Mouse (Mus musculus) layer of hippocampus, postnatal 14 days (tissue): ENCODE measurements at regions not wholly inside any gene's neighbourhood (a gene's known extent, or its start where the extent isn't known, plus 50 kb on each side); places are given as distances from the start of the nearest gene placed in this dataset.

Experiments
- DNase-seq, 2 experiments: peaks; one replicate each; pipeline ENCODE4 v3.0.0; 2021 to 2022; ENCODE audit warnings: low spot score in 2 of 2, mixed read lengths in 1 of 2

GRCm38 (mm10) chr13:115676836-115677235 lies 575.1 kb upstream of the Itga1 start:
- no peak for DNase-seq

DNA sequence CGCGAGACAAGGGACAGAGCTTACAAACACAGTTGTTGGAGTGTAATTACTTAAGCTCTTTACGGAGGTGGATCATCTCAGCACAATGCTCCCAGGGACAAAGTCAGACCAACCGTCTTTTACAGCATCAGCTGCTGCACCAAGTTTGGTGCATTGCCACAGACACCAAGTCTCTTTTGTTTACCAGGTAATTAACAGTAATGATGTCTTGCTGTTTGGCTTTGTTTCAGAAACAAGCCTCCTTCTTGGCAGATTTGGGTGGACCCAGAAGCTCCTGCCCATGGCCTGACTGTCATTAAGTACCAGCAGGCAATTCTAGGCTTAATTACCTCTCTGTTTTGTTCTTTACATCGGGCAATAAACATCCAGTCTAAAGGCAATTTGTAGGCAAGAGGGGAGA lies 572.0 kb upstream of the Itga1 start:
- DNase-seq = no peak

DNA sequence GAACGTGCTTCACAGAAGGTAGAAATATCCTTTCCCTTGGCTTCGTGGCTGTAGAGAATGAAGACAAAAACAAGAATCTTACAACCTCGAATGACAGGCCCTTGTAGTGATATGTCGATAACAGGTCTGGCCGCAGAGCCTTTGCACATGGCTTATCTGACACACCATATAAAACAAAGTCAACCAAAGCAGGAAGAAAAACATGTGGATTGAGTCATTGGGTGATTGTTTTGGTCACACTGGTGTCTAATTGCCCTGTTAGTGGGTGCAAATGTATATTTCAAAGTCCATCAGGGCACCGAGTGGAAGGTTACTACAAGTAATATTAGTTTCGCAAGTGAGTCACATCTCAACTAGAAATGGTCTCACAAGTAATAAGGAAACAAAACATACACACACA lies 569.9 kb upstream of the Itga1 start:
- no peak for DNase-seq

DNA sequence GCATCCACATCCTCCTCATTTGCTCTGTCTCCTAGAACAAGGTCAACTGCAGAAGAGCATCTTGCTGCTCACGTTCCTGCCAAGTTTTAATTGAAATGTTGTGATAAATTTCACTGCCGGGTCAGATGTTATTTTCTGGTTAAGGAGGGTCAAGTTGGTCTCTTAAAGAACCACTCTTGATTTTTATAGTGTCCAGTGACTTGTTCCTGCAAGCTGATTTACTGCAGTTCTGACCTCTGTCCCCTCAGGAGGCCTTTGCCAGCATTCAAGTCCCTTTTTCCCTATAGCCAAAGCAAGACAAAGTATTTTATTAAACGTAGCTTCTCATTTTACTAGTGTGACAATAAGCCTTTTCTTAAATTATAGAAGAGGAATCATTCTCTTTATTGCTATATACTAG lies 567.8 kb upstream of the Itga1 start:
- DNase-seq = no peak

DNA sequence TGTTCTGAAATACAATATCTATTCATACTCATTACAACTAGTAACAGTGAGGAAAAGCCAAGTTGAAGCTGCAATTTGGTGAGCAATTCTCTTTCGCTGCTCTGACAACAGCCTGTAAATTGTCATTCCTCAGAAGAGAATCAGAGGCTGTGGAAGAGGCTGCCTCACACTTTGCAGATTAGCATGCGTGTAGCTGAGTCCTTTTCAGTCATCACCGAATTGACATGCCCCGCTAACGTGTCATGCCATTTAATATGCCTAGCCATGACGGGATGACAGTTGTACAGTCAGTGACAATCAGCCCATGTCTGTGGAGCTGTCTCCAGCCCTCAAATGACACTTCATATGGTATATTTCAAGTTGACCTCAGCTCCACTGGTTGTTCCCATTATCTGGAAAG lies 553.4 kb upstream of the Itga1 start:
- no peak for DNase-seq

GRCm38 (mm10) chr13:115652935-115653334 lies 551.2 kb upstream of the Itga1 start:
- DNase-seq = peak in 1 of 2 experiments; percentile 3

DNA sequence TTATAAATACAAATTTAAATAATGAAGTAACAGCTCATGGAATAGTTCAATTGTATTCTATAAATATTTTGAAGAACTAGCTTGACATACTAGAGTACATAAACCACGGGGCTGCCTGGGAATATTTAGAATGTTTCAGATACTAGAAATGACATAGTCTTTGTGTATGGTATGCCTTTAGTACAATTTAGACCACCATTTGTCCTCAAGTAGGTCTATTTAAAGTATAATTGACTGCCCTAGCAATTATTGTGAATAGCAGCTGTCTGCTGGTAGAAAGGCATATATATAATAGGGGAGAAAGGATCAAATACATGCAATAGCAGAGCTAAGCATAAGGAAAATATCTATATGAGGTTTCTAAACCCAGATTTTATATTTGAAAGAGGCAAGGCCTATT lies 550.6 kb upstream of the Itga1 start:
- no peak for DNase-seq

DNA sequence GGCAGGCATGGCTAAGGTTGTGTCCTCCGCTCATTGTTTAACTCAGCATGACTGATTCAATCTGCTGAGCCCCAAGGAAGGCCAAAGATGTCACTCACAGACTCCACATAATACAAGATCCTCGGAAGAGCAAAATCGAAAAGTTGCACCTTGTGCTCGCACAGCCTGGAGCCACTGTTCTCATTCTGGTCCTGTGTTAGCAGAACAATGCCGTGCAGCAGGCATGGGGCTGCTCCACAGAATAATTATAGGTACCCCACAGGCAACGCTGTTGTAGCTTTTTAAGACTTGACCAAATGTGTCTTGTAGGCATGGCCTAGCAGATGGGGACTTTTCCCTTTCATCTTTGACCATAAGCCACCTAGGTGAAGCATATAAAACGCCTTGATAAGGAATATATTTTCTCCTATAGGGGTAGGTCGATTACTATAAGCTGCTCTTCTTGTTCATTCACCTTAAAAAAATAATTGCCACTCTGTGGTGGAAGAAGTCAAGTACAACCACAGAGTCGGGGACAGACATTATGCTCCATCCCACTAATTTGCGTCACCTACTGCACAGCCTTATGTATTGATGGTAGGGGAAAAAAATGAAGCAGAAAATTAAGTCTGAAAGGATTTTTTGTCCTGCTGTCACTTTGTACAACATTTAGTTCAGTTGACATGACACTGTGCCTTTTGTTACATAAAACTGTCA lies 529.8 kb upstream of the Itga1 start:
- no peak for DNase-seq

GRCm38 (mm10) chr13:115630603-115631002 lies 528.8 kb upstream of the Itga1 start:
- no peak for DNase-seq

DNA sequence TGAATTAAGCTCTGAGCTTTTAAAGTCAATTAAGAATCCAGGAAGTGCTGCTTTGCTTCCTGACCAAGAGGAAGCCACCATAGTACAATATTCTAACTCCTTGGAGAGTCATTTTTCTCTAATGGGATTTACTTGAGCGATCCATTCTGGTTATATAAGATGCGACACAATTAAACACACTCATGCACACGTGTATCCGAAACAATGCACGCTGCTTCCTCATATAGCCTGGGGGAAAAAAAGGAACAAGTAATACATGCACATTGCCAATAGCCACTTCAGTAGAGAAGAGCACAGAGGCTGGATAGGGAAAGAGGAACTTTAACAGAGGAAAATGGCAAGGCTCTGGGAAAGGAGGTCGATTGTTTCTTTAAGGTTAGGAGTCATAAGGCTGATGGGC lies 511.4 kb upstream of the Itga1 start:
- DNase-seq = no peak

DNA sequence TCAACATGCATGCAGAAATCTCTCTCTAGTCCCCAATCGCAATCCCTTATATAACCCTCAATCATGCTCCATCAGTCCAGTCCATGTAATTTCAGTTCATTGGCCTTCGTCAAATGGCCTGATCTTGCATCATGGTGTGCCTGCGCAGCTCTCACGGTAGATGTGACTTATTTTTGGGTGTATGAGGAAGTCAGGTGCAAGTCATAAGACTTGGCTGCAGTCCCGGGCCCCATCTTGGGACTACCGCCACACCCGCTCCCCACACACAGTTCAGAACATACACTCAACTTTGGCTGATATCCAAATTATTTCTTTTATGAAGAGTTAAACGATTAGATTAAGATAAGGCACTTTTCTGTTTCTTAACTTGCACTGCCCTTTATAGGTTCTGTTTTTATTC lies 504.7 kb upstream of the Itga1 start:
- DNase-seq = no peak

GRCm38 (mm10) chr13:115595126-115595671 lies 493.4 kb upstream of the Itga1 start:
- DNase-seq = no peak

GRCm38 (mm10) chr13:115575967-115576366 lies 474.2 kb upstream of the Itga1 start:
- DNase-seq = no peak

DNA sequence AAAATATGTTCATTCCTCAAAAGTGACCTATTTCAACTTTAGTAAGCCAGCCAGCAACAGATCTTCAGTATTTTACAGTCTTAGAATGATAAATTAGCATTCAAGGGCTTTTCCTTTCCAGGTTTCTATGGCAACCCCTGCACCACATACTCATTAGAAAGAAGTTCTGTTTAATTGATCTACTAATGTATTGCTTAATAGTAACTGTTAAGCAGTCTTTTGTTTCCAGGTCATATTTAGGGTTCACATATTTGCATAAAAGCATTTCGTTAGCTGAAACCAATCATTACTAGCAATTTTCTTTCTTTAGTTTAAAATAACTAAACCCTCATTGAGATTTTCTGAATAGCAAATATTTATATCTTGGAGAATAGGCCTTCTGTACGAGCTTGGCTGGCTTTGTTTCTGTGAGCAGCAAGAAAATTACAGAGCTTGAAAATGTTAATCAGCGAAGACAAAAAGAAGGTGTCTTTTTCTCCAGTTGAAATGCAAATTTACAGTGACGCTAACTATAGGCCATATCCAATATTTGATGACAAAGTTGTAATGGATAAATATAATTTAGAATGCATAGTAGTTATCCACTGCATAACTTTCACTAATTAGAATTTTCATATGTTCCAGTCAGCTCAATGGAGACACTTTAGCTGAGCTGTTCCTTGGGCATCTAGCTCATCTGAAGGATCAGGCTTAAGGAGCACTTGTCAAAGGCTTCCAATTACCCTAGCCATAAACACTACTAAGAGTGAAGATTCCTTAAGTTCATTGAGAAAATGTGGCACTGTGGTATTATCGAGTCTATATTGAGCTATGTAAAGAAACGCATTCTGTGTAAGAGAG lies 473.5 kb upstream of the Itga1 start:
- peak in 1 of 2 experiments; percentile 8 for DNase-seq

DNA sequence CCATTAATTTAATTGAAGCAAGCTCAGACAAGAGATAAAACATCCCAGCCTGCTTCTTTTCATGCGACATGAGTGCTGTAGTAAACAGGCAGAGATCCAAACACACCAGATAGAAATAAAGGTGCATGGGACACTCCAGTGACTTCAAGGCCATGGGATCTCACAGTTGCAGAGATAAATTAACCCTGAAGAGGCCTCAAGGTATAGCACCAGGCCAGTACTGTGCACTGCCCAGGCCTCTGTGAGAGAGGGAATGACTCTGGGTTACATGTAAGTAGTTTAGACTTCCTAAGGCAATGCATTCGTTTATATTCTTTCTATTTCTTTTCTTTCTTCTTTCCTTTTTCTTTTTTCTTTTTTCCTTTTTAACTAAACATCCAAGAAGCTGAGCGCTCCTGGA lies 439.4 kb upstream of the Itga1 start:
- DNase-seq = no peak

DNA sequence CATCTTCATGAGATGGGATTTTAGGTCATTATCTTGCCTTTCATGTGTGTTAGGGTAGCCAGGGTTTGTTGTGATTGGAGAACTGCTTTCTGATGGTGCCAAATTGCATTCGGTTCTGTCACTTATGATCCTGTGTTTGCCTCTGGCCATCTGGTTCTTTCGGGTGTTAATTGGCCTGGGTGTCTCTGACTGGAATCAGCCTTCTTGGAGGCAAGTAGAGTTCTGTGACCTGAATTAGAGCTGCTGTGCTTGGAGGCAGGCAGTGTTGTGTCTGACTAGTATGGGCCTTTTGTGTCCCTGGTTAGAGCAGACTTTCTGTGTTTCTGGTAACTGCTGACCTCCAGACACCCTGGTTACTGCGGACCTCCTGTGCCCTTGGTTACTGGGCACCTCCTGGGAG lies 434.1 kb upstream of the Itga1 start:
- no peak for DNase-seq

GRCm38 (mm10) chr13:115513914-115514313 lies 412.1 kb upstream of the Itga1 start:
- no peak for DNase-seq

GRCm38 (mm10) chr13:115512214-115512613 lies 410.4 kb upstream of the Itga1 start:
- DNase-seq = no peak

- DNase-seq = no peak
Observed at GRCm38 (mm10) chr13:115508646-115509045, 406.9 kb upstream of the Itga1 start.

DNA sequence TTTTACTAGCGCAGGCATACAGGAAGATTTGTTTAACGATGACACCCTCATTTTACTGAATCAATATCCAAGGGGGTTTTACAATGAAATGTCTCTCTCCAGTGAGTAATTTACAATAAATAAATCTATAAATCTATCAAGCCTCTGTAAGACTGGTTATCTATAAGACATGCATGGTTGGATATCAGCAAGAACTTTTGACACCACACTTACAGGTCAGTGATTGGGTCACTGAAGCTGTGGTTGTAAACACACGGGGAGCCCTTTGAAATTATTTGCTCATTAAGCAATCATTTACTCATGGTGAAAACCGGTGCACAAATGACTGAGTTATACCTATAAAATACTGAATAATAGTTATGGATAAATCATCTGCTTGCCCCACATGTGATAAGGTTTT lies 392.6 kb upstream of the Itga1 start:
- no peak for DNase-seq

GRCm38 (mm10) chr13:115475861-115476260 lies 374.1 kb upstream of the Itga1 start:
- DNase-seq = no peak

DNA sequence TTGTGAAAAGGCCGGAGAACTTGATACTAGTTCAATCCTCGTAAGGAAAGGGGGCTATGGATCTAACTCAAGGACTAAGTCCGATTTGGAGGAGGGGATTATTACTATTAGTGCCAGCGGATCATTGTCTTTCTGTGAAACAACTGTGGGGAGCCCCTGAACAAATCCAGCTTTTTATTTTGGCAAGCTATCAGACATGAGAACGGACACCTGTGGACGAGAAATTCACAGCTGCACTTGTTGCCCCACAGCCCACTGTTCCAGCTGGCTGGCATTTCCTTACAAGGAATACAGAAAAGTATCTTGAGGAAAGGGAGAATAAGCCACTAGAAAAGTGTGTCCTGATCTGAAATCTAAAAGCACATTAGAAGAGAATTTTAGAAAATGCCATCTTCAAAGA lies 363.9 kb upstream of the Itga1 start:
- peak in 1 of 2 experiments; percentile 1 for DNase-seq
